Mouse (Mus musculus) liver, embryonic 14.5 days (tissue): Measurements from ENCODE around the gene Tmem120b. TPM values are rescaled to one million over a fixed set of nuclear protein-coding genes. Genes with fewer than 3 reads are reported as not detected.
A peak's percentile ranks its signal among the peaks of the same experiment; 100 is the strongest.

Experiments
- ATAC-seq: fragments of 200-750 bp; cut with Nextera tagmentation; 2 replicates; pipeline ENCODE4 v1.8.0; 2017; ENCODE audit warnings: moderate number of reproducible peaks, mild to moderate bottlenecking, moderate library complexity; ENCODE audit not compliant: insufficient read depth
- DNase-seq, 3 experiments: peaks; one replicate each; pipeline ENCODE4 v3.0.0-alpha.2; 2012 to 2013; ENCODE audit warnings: low read depth in 3 of 3, low spot score in 3 of 3
- H3K27ac ChIP-seq: fragments of 300-500 bp; sonication (generic); 2 replicates; pipeline ENCODE4 v1.5.1; 2014; ENCODE audit warnings: moderate library complexity, mild to moderate bottlenecking, control low read depth, inconsistent platforms
- H3K27me3 ChIP-seq: fragments of 300-500 bp; sonication (generic); 2 replicates; pipeline ENCODE4 v1.6.1; 2014; ENCODE audit warnings: mild to moderate bottlenecking, low read length, moderate library complexity; ENCODE audit not compliant: control insufficient read depth, insufficient read depth
- H3K36me3 ChIP-seq: fragments of 300-500 bp; sonication (generic); replicated peaks from 2 replicates; pipeline ENCODE4 v1.6.1; 2014; ENCODE audit warnings: low read depth; ENCODE audit not compliant: control insufficient read depth, insufficient read depth
- H3K4me1 ChIP-seq, 2 experiments: fragments of 200-500 bp in 1 of 2; fragments of 300-500 bp in 1 of 2; sonication (generic) in 1 of 2; replicated peaks; 2 replicates each; pipeline ENCODE4 v1.6.1; 2012 to 2014; ENCODE audit warnings: antibody characterized with exemption in 1 of 2, inconsistent platforms in 1 of 2, low read length in 1 of 2; ENCODE audit not compliant: control insufficient read depth in 2 of 2, insufficient read depth in 2 of 2
- H3K4me2 ChIP-seq: fragments of 300-500 bp; sonication (generic); 2 replicates; pipeline ENCODE4 v1.6.1; 2014; ENCODE audit warnings: low read depth, mild to moderate bottlenecking, control low read depth, moderate library complexity
- H3K4me3 ChIP-seq, 2 experiments: fragments of 200-500 bp in 1 of 2; fragments of 300-500 bp in 1 of 2; sonication (generic) in 1 of 2; 2 replicates each; pipeline ENCODE4 v1.5.1; 2012 to 2014; ENCODE audit warnings: low read depth in 2 of 2, low read length in 2 of 2, mild to moderate bottlenecking in 2 of 2, control low read depth in 1 of 2, inconsistent platforms in 1 of 2, moderate library complexity in 1 of 2; ENCODE audit not compliant: insufficient read depth in 1 of 2
- H3K9ac ChIP-seq: fragments of 300-500 bp; sonication (generic); replicated peaks from 2 replicates; pipeline ENCODE4 v1.6.1; 2014; ENCODE audit warnings: mild to moderate bottlenecking, control low read depth, moderate library complexity
- H3K9me3 ChIP-seq: fragments of 300-500 bp; sonication (generic); 2 replicates; pipeline ENCODE4 v1.6.1; 2016; ENCODE audit warnings: low read length, mixed read lengths; ENCODE audit not compliant: control insufficient read depth
- CTCF ChIP-seq: IDR thresholded peaks from 2 replicates; pipeline ENCODE4 v1.5.1; 2016; ENCODE audit warnings: antibody characterized with exemption, low read depth, control low read depth
- EP300 ChIP-seq: IDR thresholded peaks from 2 replicates; pipeline ENCODE4 v1.6.1; 2016; ENCODE audit warnings: antibody characterized with exemption, low read depth
- WGBS: fragments of 180-500 bp; shearing (Covaris S2); extraction: QIAGEN DNeasy Blood & Tissue Kit; methylation state at CpG from one replicate; pipeline ENCODE4 v1.1.7; 2014; ENCODE audit not compliant: insufficient replicate concordance; 5-methylcytosine and 5-hydroxymethylcytosine counted together
- polyA plus RNA-seq, 2 experiments: library from polyadenylated mRNA; depleted of rRNA in 1 of 2; stranded (reverse) in 1 of 2; unstranded in 1 of 2; fragments of >200 nt; fragmentation: Nextera tagmentation in 1 of 2; extraction: Ambion mirVana in 1 of 2; gene quantifications; 2 replicates each; pipeline versions ENCODE4 v1.2.1 to v1.2.3; 2012 to 2014

Tmem120b gene
- polyA plus RNA-seq, 2 experiments = 18.1 to 19.0 TPM

DNA sequence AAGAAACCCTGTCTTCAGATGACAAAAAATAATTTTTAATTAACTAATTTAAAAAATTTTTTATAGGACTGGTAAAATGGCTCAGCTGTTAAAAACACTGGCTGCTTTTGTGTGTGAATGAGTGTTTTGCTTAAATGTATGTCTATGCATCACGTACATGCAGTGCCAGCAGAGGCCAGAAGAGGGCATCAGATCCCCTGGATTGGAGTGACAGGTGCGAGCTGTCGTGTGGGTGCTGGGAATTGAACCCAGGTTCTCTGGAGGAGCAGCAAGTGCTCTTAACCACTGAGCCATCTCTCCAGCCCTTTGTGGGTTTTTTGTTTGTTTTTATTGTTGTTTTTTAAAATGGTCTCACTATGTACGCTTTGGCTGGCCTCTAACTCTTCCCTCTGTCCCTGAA is 54.0 kb downstream of the Tmem120b start:
- peaks cover 5 to 14% of the 10 kb centered on the region in 2 experiments for H3K4me1 ChIP-seq

DNA sequence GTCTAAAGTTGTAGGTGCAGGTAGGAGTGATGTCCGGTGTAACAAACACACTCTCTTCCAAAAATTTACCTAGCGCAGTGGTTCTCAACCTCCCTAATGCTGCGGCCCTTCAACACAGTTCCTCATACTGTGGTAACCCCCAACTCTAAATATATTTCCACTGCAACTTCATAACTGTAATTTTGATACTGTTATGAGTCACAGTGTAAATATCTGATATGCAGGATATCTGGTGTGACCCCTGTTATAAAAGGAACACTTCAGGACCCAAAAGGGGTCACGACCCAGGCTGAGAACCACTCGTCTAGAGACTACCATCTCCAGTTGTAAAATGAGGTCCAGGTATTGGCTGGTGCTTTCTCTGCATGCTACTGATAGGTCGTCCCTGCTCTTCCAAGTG is 56.9 kb downstream of the Tmem120b start:
- H3K4me2 ChIP-seq = no peak overlapping the region
- H3K9me3 ChIP-seq = no peaks in the 10 kb centered on the region
- DNase-seq (no peak), ATAC-seq (no peak)
- H3K27ac ChIP-seq = no peak overlapping the region
- H3K27me3 ChIP-seq = no peaks in the 10 kb centered on the region
- peaks cover 5 to 21% of the 10 kb centered on the region in 2 experiments for H3K4me1 ChIP-seq
- H3K36me3 ChIP-seq = no peaks in the 10 kb centered on the region
- H3K4me3 ChIP-seq = no peak overlapping the region
- WGBS = 58% methylated on average over 6 of the region's 6 CpGs
- no peak overlapping the region for H3K9ac ChIP-seq
- TF ChIP-seq CTCF (no peak), EP300 (no peak)

More for the DNA sequence above, 54.0 kb downstream of the Tmem120b start:
- 89% methylated on average over 4 of the region's 4 CpGs for WGBS
- Histone ChIP-seq H3K27ac (no peak overlapping the region), H3K4me2 (no peak overlapping the region), H3K4me3 (no peak overlapping the region), H3K9me3 (no peaks in the 10 kb centered on the region), H3K9ac (no peak overlapping the region), H3K36me3 (no peaks in the 10 kb centered on the region), H3K27me3 (no peaks in the 10 kb centered on the region)
- no peak for ATAC-seq
- no peak for DNase-seq
- TF ChIP-seq EP300 = no peak
- peak; percentile 82 for TF ChIP-seq CTCF

DNA sequence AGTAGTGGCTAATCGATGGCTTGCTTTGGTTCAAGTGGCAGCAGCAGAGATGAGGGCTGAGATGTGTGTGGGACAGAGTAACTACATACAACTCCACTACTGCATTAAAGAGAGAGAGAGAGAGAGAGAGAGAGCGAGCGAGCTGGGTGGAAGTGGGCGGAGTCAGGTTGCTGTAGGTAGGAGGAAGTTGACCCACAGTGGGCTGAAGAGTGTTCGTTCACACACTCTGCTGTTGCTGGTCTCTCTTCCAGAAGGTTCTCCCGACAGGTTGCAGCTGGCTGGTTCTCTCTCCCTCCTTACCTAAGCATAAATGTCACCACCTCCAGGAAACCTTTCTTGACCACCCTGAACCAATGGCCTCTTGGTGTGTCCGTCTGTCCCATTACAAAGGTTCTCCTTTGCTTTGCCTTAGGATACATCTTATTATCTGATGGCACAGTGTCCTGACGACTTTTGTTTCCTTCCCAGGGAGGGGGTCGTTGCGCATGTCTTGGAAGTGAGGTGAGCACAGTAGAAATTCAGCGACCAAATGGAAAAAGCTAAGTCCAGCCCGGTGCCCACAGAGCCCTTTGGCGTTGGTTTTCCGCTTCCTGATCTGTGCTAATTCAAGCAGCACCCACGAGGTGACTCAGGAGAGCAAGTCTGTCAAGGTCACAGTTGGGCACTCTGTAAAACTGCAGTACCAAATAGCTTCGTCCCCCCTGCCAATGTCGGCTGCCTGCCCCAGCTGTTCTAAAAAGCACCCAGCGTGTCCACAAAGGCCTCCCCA is 57.6 kb downstream of the Tmem120b start:
- 25% methylated on average over 18 of the region's 18 CpGs for WGBS
- no peak overlapping the region for H3K27ac ChIP-seq
- no peak overlapping the region; a peak in 1 of 4 replicates for H3K4me3 ChIP-seq
- H3K27me3 ChIP-seq = no peaks in the 10 kb centered on the region
- no peaks in the 10 kb centered on the region for H3K36me3 ChIP-seq
- DNase-seq = no peak
- no peaks in the 10 kb centered on the region for H3K9me3 ChIP-seq
- H3K4me1 ChIP-seq = peaks cover 5 to 21% of the 10 kb centered on the region in 2 experiments
- no peak overlapping the region for H3K9ac ChIP-seq
- TF ChIP-seq CTCF = no peak
- no peak for TF ChIP-seq EP300
- no peak for ATAC-seq
- H3K4me2 ChIP-seq = peak overlapping the region; percentile 43

DNA sequence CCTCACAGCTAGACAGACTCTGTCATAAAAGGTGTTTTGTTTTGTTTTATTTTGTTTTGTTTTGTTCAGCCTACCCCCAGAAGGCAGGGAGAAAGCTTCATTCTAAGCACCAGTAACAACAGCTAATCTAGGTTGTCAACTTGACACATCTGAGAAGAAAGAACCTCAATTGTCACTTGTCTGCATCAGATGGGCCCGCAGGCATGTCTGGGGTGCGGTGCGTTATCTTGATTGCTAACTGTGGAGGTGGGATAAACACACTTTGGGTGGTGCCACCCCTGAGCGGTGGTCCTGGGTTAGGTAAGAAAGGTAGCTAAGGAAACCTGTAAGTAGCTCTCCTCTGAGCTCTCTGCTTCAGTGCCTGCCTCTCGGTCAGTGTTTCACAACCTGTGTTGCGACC is 58.8 kb downstream of the Tmem120b start:
- Histone ChIP-seq H3K4me3 (no peak overlapping the region), H3K9ac (no peak overlapping the region), H3K9me3 (no peaks in the 10 kb centered on the region), H3K27ac (no peak overlapping the region), H3K27me3 (no peaks in the 10 kb centered on the region), H3K36me3 (no peaks in the 10 kb centered on the region), H3K4me1 (peaks cover 8 to 26% of the 10 kb centered on the region in 2 experiments), H3K4me2 (no peak overlapping the region)
- ATAC-seq (no peak), DNase-seq (no peak)
- 43% methylated on average over 6 of the region's 6 CpGs for WGBS
- TF ChIP-seq CTCF (no peak), EP300 (no peak)

DNA sequence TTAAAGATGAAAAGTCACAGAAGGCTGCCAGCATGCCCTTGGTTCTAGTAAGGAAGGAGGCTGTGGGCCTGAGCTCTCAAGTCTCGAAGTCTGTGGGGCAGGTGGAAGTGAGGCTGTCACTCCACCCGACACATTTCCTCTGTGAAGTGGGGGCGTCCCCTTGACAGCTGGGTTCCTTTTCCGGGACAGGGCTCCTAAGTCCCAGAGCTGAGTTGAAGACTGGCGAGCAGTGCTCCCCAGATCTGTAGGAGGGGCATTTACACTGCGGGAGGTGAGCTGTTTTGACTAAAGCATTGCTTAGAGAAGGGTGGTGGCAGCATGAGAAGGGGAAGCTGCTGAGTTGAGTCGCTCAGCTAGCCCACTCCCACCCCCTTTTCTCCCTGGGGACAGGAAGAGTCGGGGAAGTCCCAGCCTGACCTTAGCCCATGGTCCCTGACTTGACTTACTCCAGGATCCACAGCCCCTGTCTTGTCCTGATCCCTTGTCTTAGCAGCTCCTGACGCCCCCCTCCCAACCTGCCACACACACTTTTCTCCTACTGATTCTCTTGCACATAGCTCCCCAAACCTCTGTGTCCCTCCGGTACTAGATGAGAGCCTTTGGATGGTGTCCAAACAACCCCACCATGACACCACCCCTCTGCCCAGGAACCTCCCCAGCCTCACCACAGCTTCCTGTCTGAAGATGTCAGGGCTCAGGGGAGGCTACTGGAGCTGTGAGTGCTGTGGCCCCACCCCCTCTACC is 60.4 kb downstream of the Tmem120b start:
- Histone ChIP-seq H3K27me3 (no peaks in the 10 kb centered on the region), H3K9ac (no peak overlapping the region)

More for the DNA sequence above, 60.4 kb downstream of the Tmem120b start:
- H3K36me3 ChIP-seq = peaks cover under 1% of the 10 kb centered on the region
- TF ChIP-seq CTCF (no peak), EP300 (no peak)
- H3K4me2 ChIP-seq = peak overlapping the region; percentile 20
- no peak for DNase-seq
- peaks cover 18 to 36% of the 10 kb centered on the region in 2 experiments for H3K4me1 ChIP-seq
- no peak overlapping the region for H3K4me3 ChIP-seq
- ATAC-seq = no peak
- 14% methylated on average over 10 of the region's 10 CpGs for WGBS
- H3K27ac ChIP-seq = no peak overlapping the region
- no peaks in the 10 kb centered on the region for H3K9me3 ChIP-seq
